Comparison of ENCODE assay signal across 16 mouse cellular contexts in the genomic region with DNA sequence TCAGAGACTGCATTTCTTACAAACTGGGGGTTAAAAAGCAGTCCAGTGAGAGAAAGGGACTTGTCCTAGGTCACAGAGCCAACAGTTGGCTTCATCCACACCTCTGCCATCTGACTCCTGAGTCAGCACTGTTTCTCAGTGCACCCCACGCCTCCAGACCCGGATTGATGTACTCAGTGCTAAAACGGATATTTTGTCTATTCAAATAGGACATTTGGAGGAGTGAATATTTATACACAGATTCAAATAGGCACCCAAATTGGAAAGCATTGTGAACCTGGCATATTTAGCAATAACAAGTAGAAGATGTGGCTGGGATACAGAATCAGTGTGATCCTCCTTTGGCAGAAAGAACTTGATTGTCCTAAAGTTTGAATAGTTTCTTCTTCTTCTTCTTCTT.
"Had no signal": no experiment of that assay in that cellular context is flagged by ENCODE, and none has a peak within 500 bp of the region (broad histone marks: within the 10 kb centered on the region; RNA-seq: fewer than 3 reads in every experiment).

No protein-coding gene starts in this region.

- H3K9ac ChIP-seq: limb, embryonic 13.5 days; liver, embryonic 14.5 days; neural tube, embryonic 12.5 days; stomach, embryonic 15.5 days had no signal

- H3K4me1 ChIP-seq: limb, embryonic 13.5 days; midbrain, embryonic 10.5 days; neural tube, embryonic 12.5 days; stomach, embryonic 15.5 days had no signal

- DNase-seq: kidney, adult 11 months; kidney, adult 9 months; kidney, postnatal 36 days; left cerebral cortex, postnatal 4 days; lung, adult 18-20 months; lung, postnatal 4 days; midbrain, embryonic 14.5 days; right cerebral cortex, postnatal 14 days; thymus, postnatal 36 days had no signal

- H3K27me3 ChIP-seq: limb, embryonic 13.5 days; neural tube, embryonic 12.5 days; stomach, embryonic 15.5 days had no signal

- H3K4me2 ChIP-seq: limb, embryonic 13.5 days; neural tube, embryonic 12.5 days; stomach, embryonic 15.5 days had no signal

- H3K4me3 ChIP-seq: limb, embryonic 13.5 days; midbrain, embryonic 10.5 days; myocyte; neural tube, embryonic 12.5 days; stomach, embryonic 15.5 days had no signal

- H3K36me3 ChIP-seq: limb, embryonic 13.5 days; midbrain, embryonic 10.5 days; neural tube, embryonic 12.5 days; stomach, embryonic 15.5 days had no signal

- H3K9me3 ChIP-seq: limb, embryonic 13.5 days; midbrain, embryonic 10.5 days; neural tube, embryonic 12.5 days; stomach, embryonic 15.5 days had no signal

- H3K27ac ChIP-seq: kidney, postnatal 0 days; limb, embryonic 13.5 days; liver, embryonic 14.5 days; midbrain, embryonic 10.5 days; neural tube, embryonic 12.5 days; stomach, embryonic 15.5 days had no signal
